Mouse (Mus musculus) megakaryocyte-erythroid progenitor cell, adult 5-6 weeks (primary cell): Measurements from ENCODE around the gene Gm5105. TPM values are rescaled to one million over a fixed set of nuclear protein-coding genes. Genes with fewer than 3 reads are reported as not detected.

Source experiments
- ATAC-seq: replicated peaks from 2 replicates; pipeline ENCODE4 v1.8.0; 2016; ENCODE audit warnings: mild to moderate bottlenecking, inconsistent platforms; ENCODE audit not compliant: severe bottlenecking, poor library complexity, low FRiP score, low TSS enrichment
- total RNA-seq, 2 experiments: library from RNA; stranded (forward) in 1 of 2; stranded (reverse) in 1 of 2; fragments of 200-1000, 215-1000 nt in 1 of 2; fragments of >200 nt in 1 of 2; fragmentation: Nextera tagmentation in 1 of 2; gene quantifications; 2 replicates each; pipeline ENCODE4 v1.2.3; 2014 to 2017

The Gm5105 gene
- total RNA-seq (2014; fragmentation: Nextera tagmentation), result not detected in 2 replicates
- total RNA-seq (2017), result not detected in 2 replicates

DNA sequence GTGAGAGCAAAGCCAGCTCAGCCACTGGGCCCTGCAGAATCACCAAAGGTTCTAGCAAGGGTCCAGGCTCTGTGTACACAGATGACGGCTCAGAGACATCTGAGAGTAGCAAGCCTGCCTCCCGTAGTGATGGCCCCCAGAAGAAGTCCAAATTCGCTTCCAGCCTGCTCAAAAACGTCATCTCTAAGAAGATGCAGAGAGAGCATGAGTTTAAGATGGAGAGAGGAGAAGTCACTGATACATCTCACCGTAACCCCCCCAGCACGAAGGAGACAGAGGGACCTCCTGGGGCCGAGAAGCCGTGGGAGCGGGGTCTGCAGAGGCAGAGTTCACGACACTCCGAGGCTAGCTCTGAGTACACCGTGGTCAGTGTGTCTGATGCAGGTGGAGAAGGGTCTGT is at the start of gene Gm5105:
Gene Gm5105 (minus strand): TSS at position 101 of the 400 bp plus-strand sequence.
- no peak for ATAC-seq

GRCm38 (mm10) chr3:138116871-138117270 is 49.7 kb upstream of the Gm5105 start:
- no peak for ATAC-seq

DNA sequence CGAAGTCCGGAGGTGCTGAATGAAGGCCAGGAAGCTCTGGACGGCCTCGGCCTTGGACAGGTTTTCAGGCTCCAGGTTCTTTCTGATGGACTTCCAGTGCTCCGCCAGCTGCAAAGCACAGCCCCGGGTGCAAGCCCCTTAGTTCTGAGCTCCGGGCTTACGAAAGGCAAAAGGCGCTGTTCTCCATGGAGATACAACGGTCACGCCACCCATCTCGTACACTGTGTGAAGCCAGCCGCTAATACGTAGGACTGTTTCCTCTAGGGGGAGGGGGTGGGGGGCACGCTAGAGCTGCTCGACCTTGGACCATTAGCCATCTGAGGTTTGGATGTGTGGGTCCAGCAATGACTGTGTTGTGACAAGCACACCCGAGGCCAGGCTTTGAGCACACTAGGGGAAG is 46.9 kb upstream of the Gm5105 start:
- no peak for ATAC-seq

DNA sequence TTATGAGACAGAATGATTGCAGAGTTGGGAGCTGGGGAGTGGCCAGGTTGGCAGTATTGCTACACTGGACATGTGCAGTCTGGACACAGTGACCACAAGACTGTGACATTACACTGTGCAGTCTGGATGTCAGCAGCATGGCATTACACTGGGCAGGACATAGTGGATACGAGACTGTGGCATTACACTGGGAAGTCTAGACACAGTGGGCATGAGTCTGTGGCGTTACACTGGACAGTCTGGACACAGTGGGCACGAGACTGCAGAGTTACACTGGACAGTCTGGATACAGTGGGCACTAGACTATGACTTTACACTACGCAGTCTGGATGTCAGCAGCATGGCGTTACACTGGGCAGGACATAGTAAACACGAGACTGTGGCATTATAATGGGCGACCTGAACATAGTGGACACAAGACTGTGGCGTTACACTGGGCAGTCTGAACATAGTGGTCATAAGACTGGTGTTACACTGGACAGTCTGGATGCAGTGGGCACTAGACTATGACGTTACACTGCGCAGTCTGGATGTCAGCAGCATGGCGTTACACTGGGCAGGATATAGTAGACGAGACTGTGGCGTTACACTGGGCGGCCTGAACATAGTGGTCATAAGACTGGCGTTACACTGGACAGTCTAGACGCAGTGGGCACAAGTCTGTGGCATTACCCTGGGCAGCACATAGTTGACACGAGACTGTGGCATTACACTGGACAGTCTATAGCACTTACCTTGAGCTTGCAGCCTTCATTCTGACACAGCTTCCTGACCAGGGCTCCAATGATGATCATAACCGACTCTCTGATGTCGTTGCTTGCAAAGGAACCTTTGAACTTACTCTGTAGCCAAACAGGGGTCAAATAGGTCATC is 44.0 kb upstream of the Gm5105 start:
- ATAC-seq, result 0 out of 2 replicates have a peak, but pooled peaks have one; percentile 28

GRCm38 (mm10) chr3:138106887-138107286 is 39.7 kb upstream of the Gm5105 start:
- no peak for ATAC-seq

GRCm38 (mm10) chr3:138105056-138105455 is 37.9 kb upstream of the Gm5105 start:
- no peak for ATAC-seq

- ATAC-seq, result no peak
Observed at GRCm38 (mm10) chr3:138103690-138104089, 36.5 kb upstream of the Gm5105 start.

DNA sequence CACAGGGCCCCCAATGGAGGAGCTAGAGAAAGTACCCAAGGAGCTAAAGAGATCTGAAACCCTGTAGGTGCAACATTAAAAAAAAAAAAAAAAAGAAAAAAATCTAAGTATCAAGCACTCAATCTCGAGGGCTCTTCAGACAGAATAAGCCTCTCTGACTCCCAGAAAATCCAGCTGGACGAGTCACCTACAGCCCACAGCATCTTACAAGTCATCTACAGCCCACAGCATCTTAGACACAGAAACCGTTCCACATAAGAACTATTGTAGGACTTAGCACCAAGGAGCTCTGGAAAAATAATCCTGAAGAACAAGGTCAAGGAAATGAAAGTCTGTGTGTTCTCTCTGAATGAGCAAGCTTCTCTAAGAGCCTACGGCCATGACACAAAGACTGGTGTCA is 34.7 kb upstream of the Gm5105 start:
- no peak for ATAC-seq

- no peak for ATAC-seq
Observed at GRCm38 (mm10) chr3:138097718-138098117, 30.5 kb upstream of the Gm5105 start.

- ATAC-seq, result no peak
Observed at GRCm38 (mm10) chr3:138096263-138097028, 29.3 kb upstream of the Gm5105 start.

DNA sequence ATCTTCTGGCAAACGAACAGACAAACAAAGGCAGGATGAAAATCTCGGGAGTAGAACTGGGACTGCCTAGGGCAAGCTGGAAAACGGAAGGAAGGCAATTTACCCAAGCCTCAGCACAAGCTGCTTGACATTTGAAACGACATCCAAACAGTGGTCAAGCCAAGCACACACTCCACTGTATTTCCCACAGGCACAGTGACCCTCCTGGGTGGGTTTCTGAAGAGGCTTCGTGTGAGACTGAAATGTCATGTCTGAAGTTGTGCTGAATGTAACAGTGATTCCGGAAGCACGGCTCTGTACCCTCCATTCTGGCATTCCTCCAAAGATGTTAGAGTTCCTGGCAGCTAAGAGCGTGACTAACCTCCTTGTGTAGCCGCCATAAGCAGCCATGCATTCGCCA is 28.5 kb upstream of the Gm5105 start:
- ATAC-seq, result no peak

GRCm38 (mm10) chr3:138095301-138095700 is 28.1 kb upstream of the Gm5105 start:
- no peak for ATAC-seq

- ATAC-seq, result no peak
Observed at GRCm38 (mm10) chr3:138083896-138084295, 16.7 kb upstream of the Gm5105 start.

DNA sequence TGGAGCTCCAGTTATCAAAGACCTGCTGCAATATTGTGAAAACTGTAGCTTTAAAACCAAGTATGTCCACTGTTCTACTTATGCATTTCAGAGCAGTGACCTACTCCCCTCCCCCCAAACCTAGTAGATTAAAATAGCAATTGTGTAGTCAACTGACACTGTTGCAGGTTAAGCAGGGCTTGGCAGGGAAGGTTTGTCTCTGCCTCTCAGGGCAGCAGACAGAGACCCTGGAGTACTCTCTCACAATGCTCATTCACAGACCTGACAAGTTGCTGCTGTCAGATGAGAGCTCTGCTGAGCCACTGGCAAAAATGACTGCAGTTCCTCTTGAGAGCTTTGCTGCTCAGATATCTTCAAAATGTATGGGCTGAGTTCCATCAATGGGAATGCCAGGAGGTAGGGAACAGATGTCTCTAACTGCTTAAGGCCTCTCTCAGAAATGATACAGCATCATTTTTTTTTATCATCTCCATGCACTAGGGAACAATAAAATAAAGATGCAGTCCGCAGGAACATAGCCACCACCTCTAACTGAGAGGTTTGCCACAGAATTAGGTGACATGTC is 16.0 kb upstream of the Gm5105 start:
- no peak for ATAC-seq

- ATAC-seq, result no peak
Observed at GRCm38 (mm10) chr3:138078701-138079100, 11.5 kb upstream of the Gm5105 start.

GRCm38 (mm10) chr3:138077476-138078340 is 10.5 kb upstream of the Gm5105 start:
- no peak for ATAC-seq

- ATAC-seq, result no peak; the same call in 1 of the 2 replicates
Observed at GRCm38 (mm10) chr3:138075209-138075608, 8.0 kb upstream of the Gm5105 start.

DNA sequence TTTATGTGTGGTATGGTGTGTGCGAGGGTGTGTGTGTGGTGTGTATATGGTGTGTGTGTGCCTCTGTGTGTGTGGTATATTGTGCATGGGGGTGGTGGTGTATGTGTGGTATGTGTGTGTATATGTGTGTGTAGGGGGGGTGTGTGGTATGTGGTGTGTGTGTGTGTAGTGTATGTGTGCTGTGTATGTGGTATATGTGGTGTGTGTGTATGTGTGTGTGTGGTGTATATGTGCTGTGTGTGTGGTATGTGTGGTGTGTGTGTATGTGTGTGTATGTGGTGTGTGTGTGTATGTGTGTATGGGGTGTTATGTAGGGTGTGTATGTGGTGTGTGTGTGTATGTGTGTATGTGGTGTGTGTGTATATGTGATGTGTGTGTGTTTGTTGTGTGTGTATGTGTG is 7.0 kb upstream of the Gm5105 start:
- ATAC-seq, result no peak

DNA sequence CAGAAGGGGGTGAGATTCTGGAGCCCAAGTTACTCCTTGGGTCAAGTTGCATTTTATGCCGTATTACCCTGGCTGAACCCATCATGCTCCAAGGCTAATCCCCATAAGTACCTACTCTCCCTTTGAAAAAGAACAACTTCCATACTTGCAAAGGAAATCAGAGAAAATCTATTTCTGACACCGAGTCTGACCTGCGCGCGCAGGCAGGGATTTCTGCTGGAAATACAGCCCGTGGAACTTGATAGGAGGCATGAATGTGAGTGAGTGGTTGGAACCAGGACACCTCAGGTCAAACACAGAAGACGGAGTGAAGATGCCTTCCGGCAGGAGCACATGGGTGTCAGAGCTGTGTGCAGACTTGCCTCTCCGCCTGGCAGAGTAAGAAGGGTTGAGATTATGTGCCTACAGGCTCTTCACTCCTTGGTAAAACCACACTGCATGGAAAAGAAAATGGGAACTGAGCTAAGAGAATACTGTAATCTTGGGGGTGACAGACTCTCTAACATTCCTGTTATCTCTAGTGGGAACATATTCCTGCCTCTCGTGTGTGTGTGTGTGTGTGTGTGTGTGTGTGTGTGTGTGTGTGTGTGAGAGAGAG is 4.4 kb upstream of the Gm5105 start:
- ATAC-seq, result no peak
